Mouse (Mus musculus) T-cell, adult 2 months (primary cell): ENCODE measurements around the gene Dapk3.
A peak's percentile ranks its signal among the peaks of the same experiment; 100 is the strongest.

Source experiments
- DNase-seq: peaks from one replicate; pipeline ENCODE4 v3.0.0; 2022; ENCODE audit warnings: low spot score

Gene Dapk3

GRCm38 (mm10) chr10:81182336-81183333 is at the start of gene Dapk3:
Gene Dapk3 (plus strand): TSS chr10:81183005.
- DNase-seq, result peak; percentile 97

- peak; percentile 39 for DNase-seq
These were observed 48.6 kb upstream of the Dapk3 start for GRCm38 (mm10) chr10:81134181-81134587.

- DNase-seq, result peak; percentile 15
These were observed 47.7 kb upstream of the Dapk3 start, which contains the start of gene Zbtb7a for GRCm38 (mm10) chr10:81134966-81135681. Gene Zbtb7a (plus strand): TSS chr10:81135220.

- peak; percentile 35 for DNase-seq
These were observed 46.7 kb upstream of the Dapk3 start for GRCm38 (mm10) chr10:81135831-81136705.

GRCm38 (mm10) chr10:81136706-81137231 is 46.0 kb upstream of the Dapk3 start:
- DNase-seq, result peak; percentile 70

GRCm38 (mm10) chr10:81137252-81138130 is 45.3 kb upstream of the Dapk3 start:
- DNase-seq, result peak; percentile 100

- peak; percentile 70 for DNase-seq
These were observed 44.5 kb upstream of the Dapk3 start for GRCm38 (mm10) chr10:81138131-81138782.

- no peak for DNase-seq
These were observed 43.8 kb upstream of the Dapk3 start for GRCm38 (mm10) chr10:81138821-81139528.

- DNase-seq, result no peak
These were observed 43.3 kb upstream of the Dapk3 start for GRCm38 (mm10) chr10:81139529-81139846.

GRCm38 (mm10) chr10:81140005-81140404 is 42.8 kb upstream of the Dapk3 start:
- DNase-seq, result no peak

GRCm38 (mm10) chr10:81140717-81141454 is 41.9 kb upstream of the Dapk3 start:
- peak; percentile 24 for DNase-seq

GRCm38 (mm10) chr10:81141455-81142210 is 41.2 kb upstream of the Dapk3 start:
- no peak for DNase-seq

GRCm38 (mm10) chr10:81142551-81142981 is 40.2 kb upstream of the Dapk3 start:
- DNase-seq, result no peak

GRCm38 (mm10) chr10:81143157-81143633 is 39.6 kb upstream of the Dapk3 start:
- no peak for DNase-seq

GRCm38 (mm10) chr10:81143845-81144437 is 38.9 kb upstream of the Dapk3 start:
- DNase-seq, result no peak

GRCm38 (mm10) chr10:81144667-81145066 is 38.1 kb upstream of the Dapk3 start:
- no peak for DNase-seq

GRCm38 (mm10) chr10:81145307-81145706 is 37.5 kb upstream of the Dapk3 start:
- no peak for DNase-seq
